Mouse (Mus musculus): Measurements from ENCODE around the gene Ptprt. TPM values are rescaled to one million over a fixed set of nuclear protein-coding genes. Genes with fewer than 3 reads are reported as not detected.

Ptprt gene
- polyA plus RNA-seq, 1 experiment = 1.1 TPM

DNA sequence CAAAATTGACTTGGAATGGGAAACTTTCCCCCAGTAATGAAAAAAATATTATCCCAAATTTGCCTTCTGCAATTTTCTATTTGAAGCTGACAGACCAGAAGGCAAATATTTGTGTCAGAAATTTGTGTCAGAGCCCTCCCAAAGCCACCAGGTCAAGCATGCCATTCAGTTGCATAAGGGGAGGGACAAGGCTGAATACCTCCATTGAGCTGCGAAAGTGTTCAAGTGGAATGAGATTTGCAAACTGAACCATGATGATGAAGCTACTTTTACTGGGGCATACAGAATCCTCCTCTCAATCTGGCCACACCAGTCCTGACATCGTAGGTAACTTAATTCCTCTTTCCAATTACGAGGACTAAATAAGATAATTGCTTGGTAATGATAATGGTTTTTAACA, 780.0 kb downstream of the Ptprt start:
- Histone ChIP-seq H3K4me3 (ENCODE audit: control insufficient read depth, insufficient read depth, low read length) (no peak overlapping the region), H3K27ac (ENCODE audit: control insufficient read depth, insufficient read depth, low read length) (no peak overlapping the region), H3K27me3 (ENCODE audit: control insufficient read depth, insufficient read depth, low read length) (no peaks in the 10 kb centered on the region), H3K36me3 (ENCODE audit: control insufficient read depth, insufficient read depth, low read length) (no peaks in the 10 kb centered on the region), H3K4me1 (replicated peaks; ENCODE audit: control insufficient read depth, insufficient read depth, low read length) (no peaks in the 10 kb centered on the region)
- WGBS = 88% methylated on average over 3 of the region's 3 CpGs
- TF ChIP-seq CTCF (IDR thresholded peaks at IDR 0.05; ENCODE audit: borderline replicate concordance, control insufficient read depth, extremely low read depth, insufficient read depth, low read length, poor library complexity) = no peak
- no peak for DNase-seq

DNA sequence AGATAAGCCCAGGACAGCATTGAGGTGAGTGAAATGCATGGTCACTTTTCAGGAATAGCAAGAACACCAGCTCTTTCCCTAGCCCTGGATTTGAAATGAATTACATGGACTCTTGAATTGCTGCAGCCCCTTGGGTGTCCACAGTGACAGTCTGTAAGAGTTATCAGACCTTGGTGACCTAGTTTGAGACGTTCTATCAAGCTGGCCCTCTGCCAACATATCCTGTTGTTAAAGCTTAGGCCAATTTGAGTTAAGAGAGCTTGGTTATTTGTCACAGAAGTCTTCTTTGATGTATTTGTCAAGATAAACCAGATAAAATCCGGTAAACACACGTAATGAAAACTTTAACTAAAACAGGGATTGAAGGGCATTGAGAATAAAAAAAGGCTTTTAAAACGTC, 795.7 kb downstream of the Ptprt start:
- Histone ChIP-seq H3K4me1 (replicated peaks; ENCODE audit: control insufficient read depth, insufficient read depth, low read length) (no peaks in the 10 kb centered on the region), H3K4me3 (ENCODE audit: control insufficient read depth, insufficient read depth, low read length) (no peak overlapping the region), H3K36me3 (ENCODE audit: control insufficient read depth, insufficient read depth, low read length) (no peaks in the 10 kb centered on the region), H3K27me3 (ENCODE audit: control insufficient read depth, insufficient read depth, low read length) (no peaks in the 10 kb centered on the region), H3K27ac (ENCODE audit: control insufficient read depth, insufficient read depth, low read length) (no peak overlapping the region)
- TF ChIP-seq CTCF (IDR thresholded peaks at IDR 0.05; ENCODE audit: borderline replicate concordance, control insufficient read depth, extremely low read depth, insufficient read depth, low read length, poor library complexity) = no peak
- no peak for TF ChIP-seq POLR2A (IDR thresholded peaks at IDR 0.05; ENCODE audit: control insufficient read depth, extremely low read depth, insufficient read depth, low read length, poor library complexity)
- 63% methylated on average over 4 of the region's 4 CpGs for WGBS
- no peak for DNase-seq

DNA sequence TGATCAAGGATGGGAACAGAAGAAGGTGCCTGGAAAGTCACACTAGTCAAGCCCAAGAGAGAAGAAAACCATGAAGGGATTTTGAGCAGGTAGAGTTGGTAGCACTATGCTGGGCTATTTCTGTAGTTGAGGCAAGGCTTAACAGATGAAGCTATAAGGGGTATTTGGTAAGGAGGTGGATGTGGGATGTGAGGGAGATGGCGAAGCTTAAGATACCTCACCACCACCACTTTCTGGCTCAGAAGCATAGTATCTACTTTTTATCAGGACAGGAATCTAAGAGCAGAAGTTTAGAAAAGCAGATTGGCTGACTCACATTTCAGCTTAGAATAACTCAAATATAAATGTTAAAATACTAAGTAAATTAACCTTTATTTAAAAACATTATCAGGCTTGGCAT, 802.1 kb downstream of the Ptprt start:
- 97% methylated on average over 1 of the region's 1 CpGs for WGBS
- no peak for DNase-seq

DNA sequence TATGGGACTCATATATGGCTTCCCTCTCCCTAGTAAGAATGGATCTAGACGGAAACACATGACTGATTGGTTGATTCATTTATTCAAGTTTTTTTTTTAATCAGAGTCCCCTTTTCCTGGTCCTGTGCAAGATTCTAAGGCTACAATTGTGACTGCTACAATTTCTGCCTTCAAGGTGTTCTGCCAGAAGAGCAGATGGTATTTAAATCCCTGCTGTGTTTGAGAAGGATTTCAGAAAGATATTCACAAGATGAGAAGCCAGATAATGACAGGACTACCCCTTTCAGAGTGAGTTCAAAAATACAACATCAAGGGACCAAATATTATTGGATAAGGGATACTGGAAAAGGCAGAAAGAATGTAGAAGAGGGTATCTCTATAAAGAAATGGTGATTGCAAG, 802.6 kb downstream of the Ptprt start:
- Histone ChIP-seq H3K36me3 (ENCODE audit: control insufficient read depth, insufficient read depth, low read length) (no peaks in the 10 kb centered on the region), H3K27me3 (ENCODE audit: control insufficient read depth, insufficient read depth, low read length) (no peaks in the 10 kb centered on the region), H3K4me1 (replicated peaks; ENCODE audit: control insufficient read depth, insufficient read depth, low read length) (no peaks in the 10 kb centered on the region), H3K27ac (ENCODE audit: control insufficient read depth, insufficient read depth, low read length) (no peak overlapping the region), H3K4me3 (ENCODE audit: control insufficient read depth, insufficient read depth, low read length) (no peak overlapping the region)
- TF ChIP-seq CTCF (IDR thresholded peaks at IDR 0.05; ENCODE audit: borderline replicate concordance, control insufficient read depth, extremely low read depth, insufficient read depth, low read length, poor library complexity) (no peak), POLR2A (IDR thresholded peaks at IDR 0.05; ENCODE audit: control insufficient read depth, extremely low read depth, insufficient read depth, low read length, poor library complexity) (no peak)
- WGBS = 95% methylated on average over 1 of the region's 1 CpGs
- DNase-seq = no peak

More for the DNA sequence above, 802.1 kb downstream of the Ptprt start:
- Histone ChIP-seq H3K27me3 (ENCODE audit: control insufficient read depth, insufficient read depth, low read length) (no peaks in the 10 kb centered on the region), H3K36me3 (ENCODE audit: control insufficient read depth, insufficient read depth, low read length) (no peaks in the 10 kb centered on the region), H3K27ac (ENCODE audit: control insufficient read depth, insufficient read depth, low read length) (no peak overlapping the region), H3K4me3 (ENCODE audit: control insufficient read depth, insufficient read depth, low read length) (no peak overlapping the region), H3K4me1 (replicated peaks; ENCODE audit: control insufficient read depth, insufficient read depth, low read length) (no peaks in the 10 kb centered on the region)
- no peak for TF ChIP-seq CTCF (IDR thresholded peaks at IDR 0.05; ENCODE audit: borderline replicate concordance, control insufficient read depth, extremely low read depth, insufficient read depth, low read length, poor library complexity)
- no peak for TF ChIP-seq POLR2A (IDR thresholded peaks at IDR 0.05; ENCODE audit: control insufficient read depth, extremely low read depth, insufficient read depth, low read length, poor library complexity)

DNA sequence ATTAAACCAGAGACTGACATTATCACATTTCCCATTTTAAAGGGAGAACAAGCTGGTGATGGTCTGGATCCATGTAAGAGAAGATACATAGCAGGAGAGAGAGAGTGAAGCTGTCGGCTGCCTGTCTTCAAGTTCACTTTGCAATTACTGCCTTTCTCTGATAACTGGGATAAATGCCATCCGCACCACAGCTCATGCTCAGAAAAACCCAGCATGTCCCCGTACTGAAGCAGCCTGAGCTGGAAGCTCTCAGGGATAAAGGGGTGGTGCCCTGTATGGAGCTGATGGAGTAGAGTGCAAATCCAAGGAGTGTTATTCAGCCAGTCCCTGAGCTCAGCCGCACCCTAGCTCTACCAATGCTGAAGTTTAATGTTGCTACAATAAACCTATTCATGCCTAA, 825.9 kb downstream of the Ptprt start:
- WGBS = 87% methylated on average over 4 of the region's 4 CpGs
- DNase-seq = no peak
- H3K27ac ChIP-seq (ENCODE audit: control insufficient read depth, insufficient read depth, low read length) = no peak overlapping the region
- no peaks in the 10 kb centered on the region for H3K27me3 ChIP-seq (ENCODE audit: control insufficient read depth, insufficient read depth, low read length)
- H3K4me3 ChIP-seq (ENCODE audit: control insufficient read depth, insufficient read depth, low read length) = no peak overlapping the region
- no peaks in the 10 kb centered on the region for H3K4me1 ChIP-seq (replicated peaks; ENCODE audit: control insufficient read depth, insufficient read depth, low read length)
- H3K36me3 ChIP-seq (ENCODE audit: control insufficient read depth, insufficient read depth, low read length) = no peaks in the 10 kb centered on the region
- TF ChIP-seq CTCF (IDR thresholded peaks at IDR 0.05; ENCODE audit: borderline replicate concordance, control insufficient read depth, extremely low read depth, insufficient read depth, low read length, poor library complexity) (no peak), POLR2A (IDR thresholded peaks at IDR 0.05; ENCODE audit: control insufficient read depth, extremely low read depth, insufficient read depth, low read length, poor library complexity) (no peak)

DNA sequence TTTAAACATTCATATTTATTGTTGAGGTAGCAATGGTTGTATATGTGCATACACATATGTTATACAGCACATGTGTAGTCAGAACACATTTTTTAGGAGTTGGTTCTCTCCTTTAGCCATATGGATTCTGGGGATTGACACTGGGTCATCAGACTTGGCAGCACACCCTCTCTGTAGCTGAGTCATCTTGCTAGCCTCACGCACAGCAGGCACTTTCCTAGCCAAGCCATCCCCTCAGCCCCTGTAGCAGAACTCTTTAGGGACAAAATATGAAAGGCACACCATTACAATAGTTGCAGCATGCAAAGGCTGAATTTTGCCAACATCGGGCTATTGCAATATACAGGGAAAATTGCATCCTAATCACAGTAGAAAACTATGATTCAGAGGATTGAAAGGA, 827.1 kb downstream of the Ptprt start:
- Histone ChIP-seq H3K27ac (ENCODE audit: control insufficient read depth, insufficient read depth, low read length) (no peak overlapping the region), H3K4me1 (replicated peaks; ENCODE audit: control insufficient read depth, insufficient read depth, low read length) (no peaks in the 10 kb centered on the region), H3K4me3 (ENCODE audit: control insufficient read depth, insufficient read depth, low read length) (no peak overlapping the region), H3K27me3 (ENCODE audit: control insufficient read depth, insufficient read depth, low read length) (no peaks in the 10 kb centered on the region), H3K36me3 (ENCODE audit: control insufficient read depth, insufficient read depth, low read length) (no peaks in the 10 kb centered on the region)
- DNase-seq = no peak
- no peak for TF ChIP-seq POLR2A (IDR thresholded peaks at IDR 0.05; ENCODE audit: control insufficient read depth, extremely low read depth, insufficient read depth, low read length, poor library complexity)
- TF ChIP-seq CTCF (IDR thresholded peaks at IDR 0.05; ENCODE audit: borderline replicate concordance, control insufficient read depth, extremely low read depth, insufficient read depth, low read length, poor library complexity) = no peak
- 88% methylated on average over 2 of the region's 2 CpGs for WGBS

DNA sequence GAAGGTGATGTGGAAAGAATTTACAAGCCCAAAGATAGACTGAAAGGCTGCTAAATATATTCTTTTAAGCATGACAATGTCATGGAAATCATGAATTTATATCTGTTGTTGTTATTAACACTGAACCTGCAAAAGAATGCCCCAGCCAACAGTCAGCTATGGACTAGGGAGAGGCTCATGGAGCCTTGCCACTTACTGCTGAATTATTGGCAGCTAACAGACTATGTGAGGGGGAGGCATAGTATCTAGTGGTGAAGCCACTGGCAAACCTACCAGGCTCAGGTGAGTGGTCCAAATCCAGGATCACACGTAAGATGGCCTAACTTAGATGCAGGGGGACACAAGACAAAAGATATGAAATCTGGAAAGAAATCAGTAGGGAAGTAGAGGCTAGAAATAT, 847.6 kb downstream of the Ptprt start:
- 83% methylated on average over 1 of the region's 1 CpGs for WGBS

More for the DNA sequence above, 847.6 kb downstream of the Ptprt start:
- no peak for DNase-seq
- no peaks in the 10 kb centered on the region for H3K36me3 ChIP-seq (ENCODE audit: control insufficient read depth, insufficient read depth, low read length)
- H3K4me3 ChIP-seq (ENCODE audit: control insufficient read depth, insufficient read depth, low read length) = no peak overlapping the region
- H3K27me3 ChIP-seq (ENCODE audit: control insufficient read depth, insufficient read depth, low read length) = no peaks in the 10 kb centered on the region
- TF ChIP-seq POLR2A (IDR thresholded peaks at IDR 0.05; ENCODE audit: control insufficient read depth, extremely low read depth, insufficient read depth, low read length, poor library complexity) (no peak), CTCF (IDR thresholded peaks at IDR 0.05; ENCODE audit: borderline replicate concordance, control insufficient read depth, extremely low read depth, insufficient read depth, low read length, poor library complexity) (no peak)
- no peak overlapping the region for H3K27ac ChIP-seq (ENCODE audit: control insufficient read depth, insufficient read depth, low read length)
- no peaks in the 10 kb centered on the region for H3K4me1 ChIP-seq (replicated peaks; ENCODE audit: control insufficient read depth, insufficient read depth, low read length)
